Mouse (Mus musculus): ENCODE results near the gene Rhog. TPM values are rescaled to one million over a fixed set of nuclear protein-coding genes. Genes with fewer than 3 reads are reported as not detected.
A peak's percentile ranks its signal among the peaks of the same experiment; 100 is the strongest.
"Not testable (repeated sequence)": the region's sequence is repeated elsewhere in the genome, so short reads cannot be mapped to it uniquely, and the experiment has no call there.

Rhog gene
- polyA plus RNA-seq, 1 experiment = 66.2 TPM

DNA sequence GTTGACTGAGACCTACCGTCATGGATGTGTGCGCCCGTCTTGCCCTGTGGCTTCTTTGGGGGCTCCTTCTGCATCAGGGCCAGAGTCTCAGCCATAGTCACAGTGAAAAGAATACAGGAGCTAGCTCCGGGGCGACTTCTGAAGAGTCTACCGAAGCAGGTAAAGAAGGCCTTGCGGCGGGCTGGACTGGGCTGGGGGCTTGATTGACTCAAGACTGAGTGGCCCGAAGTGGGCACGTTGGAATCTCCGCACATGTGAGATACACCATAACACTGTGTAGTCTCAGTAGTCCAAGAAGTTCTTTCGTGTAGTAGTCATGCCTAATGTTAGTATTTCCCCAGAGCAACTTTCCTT, 12.5 kb upstream of the Rhog start:
- no peak overlapping the region for H3K27ac ChIP-seq (ENCODE audit: insufficient read depth, low read length)
- H3K4me3 ChIP-seq (ENCODE audit: insufficient read depth, low read length) = peak overlapping the region; percentile 81
- no peak for TF ChIP-seq POLR2A (IDR thresholded peaks at IDR 0.05; ENCODE audit: low read depth, low read length)
- TF ChIP-seq CTCF (IDR thresholded peaks at IDR 0.05; ENCODE audit: borderline replicate concordance, insufficient read depth, low read length) = no peak
- no peaks in the 10 kb centered on the region; the same call in 1 of the 2 replicates for H3K4me1 ChIP-seq (ENCODE audit: control insufficient read depth, insufficient read depth, low read length)

- TF ChIP-seq CTCF (IDR thresholded peaks at IDR 0.05; ENCODE audit: borderline replicate concordance, insufficient read depth, low read length) = no peak
- peak; percentile 54 for TF ChIP-seq POLR2A (IDR thresholded peaks at IDR 0.05; ENCODE audit: low read depth, low read length)
- no peaks in the 10 kb centered on the region; the same call in 1 of the 2 replicates for H3K4me1 ChIP-seq (ENCODE audit: control insufficient read depth, insufficient read depth, low read length)
- H3K27ac ChIP-seq (ENCODE audit: insufficient read depth, low read length) = no peak within 1 kb of the TSS
- peak within 1 kb of the TSS; percentile 81 for H3K4me3 ChIP-seq (ENCODE audit: insufficient read depth, low read length)
Observed at GRCm38 (mm10) chr7:102267601-102268394, 11.9 kb upstream of the Rhog start, which contains the start of gene Stim1. Gene Stim1, plus strand, starts transcription at chr7:102267806.

DNA sequence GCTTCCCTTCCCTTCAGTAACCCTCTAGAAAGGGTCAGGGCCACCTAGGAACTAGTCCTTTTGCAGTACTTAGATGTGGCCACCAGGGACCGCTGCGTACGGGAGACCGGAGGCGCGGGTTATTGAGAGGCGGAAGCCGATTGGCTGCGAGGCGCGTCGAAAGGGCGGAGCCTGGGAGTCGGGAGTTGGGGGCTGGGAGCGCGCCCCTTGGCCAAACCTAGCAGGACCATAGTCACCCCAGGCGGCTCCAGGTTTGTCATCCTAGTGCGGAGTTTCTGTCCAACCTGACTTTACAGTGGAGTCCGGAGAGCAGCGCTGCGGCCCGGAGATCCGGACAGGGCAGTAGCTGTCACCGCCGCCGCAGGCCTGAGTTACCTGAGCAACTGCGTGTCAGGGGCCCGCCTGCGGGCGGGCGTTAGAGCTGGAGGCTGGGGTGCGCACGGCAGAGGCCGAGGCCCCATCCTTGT, 11.3 kb upstream of the Rhog start:
- H3K27ac ChIP-seq (ENCODE audit: insufficient read depth, low read length) = no peak overlapping the region
- no peak for TF ChIP-seq POLR2A (IDR thresholded peaks at IDR 0.05; ENCODE audit: low read depth, low read length)
- peak; percentile 68; the same call in 1 of the 2 replicates for TF ChIP-seq CTCF (IDR thresholded peaks at IDR 0.05; ENCODE audit: borderline replicate concordance, insufficient read depth, low read length)
- no peaks in the 10 kb centered on the region; the same call in 1 of the 2 replicates for H3K4me1 ChIP-seq (ENCODE audit: control insufficient read depth, insufficient read depth, low read length)
- peak overlapping the region; percentile 59 for H3K4me3 ChIP-seq (ENCODE audit: insufficient read depth, low read length)

- Histone ChIP-seq H3K27ac (ENCODE audit: insufficient read depth, low read length) (no peak overlapping the region), H3K4me1 (ENCODE audit: control insufficient read depth, insufficient read depth, low read length) (no peaks in the 10 kb centered on the region; the same call in 1 of the 2 replicates), H3K4me3 (ENCODE audit: insufficient read depth, low read length) (no peak overlapping the region)
- TF ChIP-seq POLR2A (IDR thresholded peaks at IDR 0.05; ENCODE audit: low read depth, low read length) (no peak), CTCF (IDR thresholded peaks at IDR 0.05; ENCODE audit: borderline replicate concordance, insufficient read depth, low read length) (no peak)
Observed at GRCm38 (mm10) chr7:102266401-102267042, 10.7 kb upstream of the Rhog start.

GRCm38 (mm10) chr7:102266021-102266400, 10.2 kb upstream of the Rhog start:
- H3K4me3 ChIP-seq (ENCODE audit: insufficient read depth, low read length); H3K4me1 ChIP-seq (ENCODE audit: control insufficient read depth, insufficient read depth, low read length); H3K27ac ChIP-seq (ENCODE audit: insufficient read depth, low read length): not testable (repeated sequence)

- H3K27ac ChIP-seq (ENCODE audit: insufficient read depth, low read length) = no peak overlapping the region
- H3K4me1 ChIP-seq (ENCODE audit: control insufficient read depth, insufficient read depth, low read length) = no peaks in the 10 kb centered on the region
- no peak for TF ChIP-seq CTCF (IDR thresholded peaks at IDR 0.05; ENCODE audit: borderline replicate concordance, insufficient read depth, low read length)
- no peak overlapping the region for H3K4me3 ChIP-seq (ENCODE audit: insufficient read depth, low read length)
Observed at GRCm38 (mm10) chr7:102263020-102263419, 7.2 kb upstream of the Rhog start.

- Histone ChIP-seq H3K27ac (ENCODE audit: insufficient read depth, low read length) (no peak overlapping the region), H3K4me3 (ENCODE audit: insufficient read depth, low read length) (no peak overlapping the region), H3K4me1 (ENCODE audit: control insufficient read depth, insufficient read depth, low read length) (no peaks in the 10 kb centered on the region)
- TF ChIP-seq POLR2A (IDR thresholded peaks at IDR 0.05; ENCODE audit: low read depth, low read length) (no peak), CTCF (IDR thresholded peaks at IDR 0.05; ENCODE audit: borderline replicate concordance, insufficient read depth, low read length) (no peak)
Observed at GRCm38 (mm10) chr7:102260518-102260917, 4.7 kb upstream of the Rhog start.

GRCm38 (mm10) chr7:102259716-102260479, 4.0 kb upstream of the Rhog start:
- no peak overlapping the region for H3K4me3 ChIP-seq (ENCODE audit: insufficient read depth, low read length)
- TF ChIP-seq POLR2A (IDR thresholded peaks at IDR 0.05; ENCODE audit: low read depth, low read length) (no peak), CTCF (IDR thresholded peaks at IDR 0.05; ENCODE audit: borderline replicate concordance, insufficient read depth, low read length) (no peak)
- H3K27ac ChIP-seq (ENCODE audit: insufficient read depth, low read length) = no peak overlapping the region
- H3K4me1 ChIP-seq (ENCODE audit: control insufficient read depth, insufficient read depth, low read length) = no peaks in the 10 kb centered on the region

GRCm38 (mm10) chr7:102258753-102259152, 2.9 kb upstream of the Rhog start:
- no peak overlapping the region for H3K4me3 ChIP-seq (ENCODE audit: insufficient read depth, low read length)
- H3K4me1 ChIP-seq (ENCODE audit: control insufficient read depth, insufficient read depth, low read length) = no peaks in the 10 kb centered on the region
- no peak for TF ChIP-seq POLR2A (IDR thresholded peaks at IDR 0.05; ENCODE audit: low read depth, low read length)
- no peak for TF ChIP-seq CTCF (IDR thresholded peaks at IDR 0.05; ENCODE audit: borderline replicate concordance, insufficient read depth, low read length)
- no peak overlapping the region for H3K27ac ChIP-seq (ENCODE audit: insufficient read depth, low read length)
